Mouse (Mus musculus) hindbrain, embryonic 10.5 days (tissue): Measurements from ENCODE around the gene Zbtb1. TPM values are rescaled to one million over a fixed set of nuclear protein-coding genes. Genes with fewer than 3 reads are reported as not detected.

ENCODE experiments used
- DNase-seq: peaks from one replicate; pipeline ENCODE4 v3.0.0-alpha.2; 2017; ENCODE audit warnings: low spot score
- H3K27ac ChIP-seq: fragments of 300-500 bp; sonication (generic); 2 replicates; pipeline ENCODE4 v1.5.1; 2016; ENCODE audit warnings: mild to moderate bottlenecking, moderate library complexity
- H3K27me3 ChIP-seq: fragments of 300-500 bp; sonication (generic); 2 replicates; pipeline ENCODE4 v1.6.1; 2016; ENCODE audit warnings: mild to moderate bottlenecking; ENCODE audit not compliant: poor library complexity, insufficient read depth, severe bottlenecking
- H3K36me3 ChIP-seq: fragments of 300-500 bp; sonication (generic); 2 replicates; pipeline ENCODE4 v1.6.1; 2016; ENCODE audit warnings: mild to moderate bottlenecking, moderate library complexity
- H3K4me1 ChIP-seq: fragments of 300-500 bp; sonication (generic); replicated peaks from 2 replicates; pipeline ENCODE4 v1.6.1; 2016; ENCODE audit warnings: mild to moderate bottlenecking
- H3K4me3 ChIP-seq: fragments of 300-500 bp; sonication (generic); 2 replicates; pipeline ENCODE4 v1.5.1; 2016; ENCODE audit warnings: mild to moderate bottlenecking, moderate library complexity
- H3K9me3 ChIP-seq: fragments of 300-500 bp; sonication (generic); 2 replicates; pipeline ENCODE4 v1.6.1; 2016; ENCODE audit warnings: mild to moderate bottlenecking, moderate library complexity
- WGBS: fragments of 180-500 bp; shearing (Covaris S2); methylation state at CpG from one replicate; pipeline ENCODE4 v1.1.7; 2016; 5-methylcytosine and 5-hydroxymethylcytosine counted together
- polyA plus RNA-seq: library from polyadenylated mRNA; unstranded; fragments of >200 nt; fragmentation: Nextera tagmentation; extraction: Ambion mirVana; gene quantifications from 2 replicates; pipeline ENCODE4 v1.2.1, GENCODE M21; 2016

Gene Zbtb1
- polyA plus RNA-seq, 1 experiment from 2014 or later = 5.6 TPM

GRCm38 (mm10) chr12:76361405-76362302 lies 8.4 kb upstream of the Zbtb1 start:
- H3K36me3 ChIP-seq = peaks cover 26% of the 10 kb centered on the region
- no peak for DNase-seq
- H3K27me3 ChIP-seq = no peaks in the 10 kb centered on the region
- no peaks in the 10 kb centered on the region for H3K9me3 ChIP-seq
- no peak overlapping the region for H3K4me3 ChIP-seq
- no peak overlapping the region for H3K27ac ChIP-seq
- WGBS = 80% methylated on average over 9 of the region's 9 CpGs
- H3K4me1 ChIP-seq = peaks cover 10% of the 10 kb centered on the region

- Histone ChIP-seq H3K4me1 (peaks cover 16% of the 10 kb centered on the region), H3K27ac (no peak overlapping the region), H3K36me3 (peaks cover 21% of the 10 kb centered on the region), H3K9me3 (no peaks in the 10 kb centered on the region), H3K27me3 (no peaks in the 10 kb centered on the region), H3K4me3 (no peak overlapping the region)
- WGBS = 85% methylated on average over 9 of the region's 9 CpGs
- DNase-seq = no peak
Measured at GRCm38 (mm10) chr12:76362303-76362676, 7.8 kb upstream of the Zbtb1 start.

GRCm38 (mm10) chr12:76366276-76366675 lies 3.8 kb upstream of the Zbtb1 start:
- 86% methylated on average over 3 of the region's 3 CpGs for WGBS
- H3K4me1 ChIP-seq = peaks cover 44% of the 10 kb centered on the region

GRCm38 (mm10) chr12:76367096-76367995 lies 2.7 kb upstream of the Zbtb1 start:
- peak overlapping the region; percentile 100; the same call in 1 of the 2 replicates for H3K27ac ChIP-seq
- H3K4me3 ChIP-seq = peak overlapping the region; percentile 93
- DNase-seq = peak; percentile 42
- no peaks in the 10 kb centered on the region for H3K27me3 ChIP-seq
- H3K4me1 ChIP-seq = peaks cover 54% of the 10 kb centered on the region
- H3K9me3 ChIP-seq = no peaks in the 10 kb centered on the region
- peaks cover 9% of the 10 kb centered on the region for H3K36me3 ChIP-seq
- WGBS = 28% methylated on average over 14 of the region's 14 CpGs

More at GRCm38 (mm10) chr12:76366276-76366675, 3.8 kb upstream of the Zbtb1 start:
- Histone ChIP-seq H3K36me3 (peaks cover 14% of the 10 kb centered on the region), H3K4me3 (no peak overlapping the region), H3K27ac (no peak overlapping the region), H3K27me3 (no peaks in the 10 kb centered on the region), H3K9me3 (no peaks in the 10 kb centered on the region)
- DNase-seq = no peak

GRCm38 (mm10) chr12:76368201-76368789 lies 1.8 kb upstream of the Zbtb1 start:
- H3K4me1 ChIP-seq = peaks cover 62% of the 10 kb centered on the region
- peak overlapping the region; percentile 100 for H3K27ac ChIP-seq
- peak overlapping the region; percentile 93 for H3K4me3 ChIP-seq
- H3K9me3 ChIP-seq = no peaks in the 10 kb centered on the region
- no peak for DNase-seq
- peaks cover 8% of the 10 kb centered on the region for H3K36me3 ChIP-seq
- 9% methylated on average over 9 of the region's 9 CpGs for WGBS
- H3K27me3 ChIP-seq = no peaks in the 10 kb centered on the region

- H3K27me3 ChIP-seq = no peaks in the 10 kb centered on the region
- peaks cover 62% of the 10 kb centered on the region for H3K4me1 ChIP-seq
- DNase-seq = peak; percentile 72
- peaks cover 8% of the 10 kb centered on the region for H3K36me3 ChIP-seq
- peak overlapping the region; percentile 93 for H3K4me3 ChIP-seq
- H3K27ac ChIP-seq = peak overlapping the region; percentile 100
- WGBS = 1% methylated on average over 26 of the region's 26 CpGs
- H3K9me3 ChIP-seq = no peaks in the 10 kb centered on the region
Measured at GRCm38 (mm10) chr12:76368790-76369205, 1.3 kb upstream of the Zbtb1 start.

GRCm38 (mm10) chr12:76369206-76369977 lies 674 bp upstream of the Zbtb1 start, which contains the start of gene Zbtb25:
Gene Zbtb25, minus strand, starts transcription at chr12:76369602.
- peak; percentile 86 for DNase-seq
- peak within 1 kb of the TSS; percentile 93 for H3K4me3 ChIP-seq
- H3K9me3 ChIP-seq = no peaks in the 10 kb centered on the region
- under 1% methylated on average over 96 of the region's 96 CpGs for WGBS
- H3K36me3 ChIP-seq = peaks cover 2% of the 10 kb centered on the region
- H3K27me3 ChIP-seq = no peaks in the 10 kb centered on the region
- H3K4me1 ChIP-seq = peaks cover 68% of the 10 kb centered on the region
- H3K27ac ChIP-seq = peak within 1 kb of the TSS; percentile 100

- Histone ChIP-seq H3K9me3 (no peaks in the 10 kb centered on the region), H3K4me1 (peaks cover 71% of the 10 kb centered on the region), H3K4me3 (peak overlapping the region; percentile 93), H3K27me3 (no peaks in the 10 kb centered on the region), H3K36me3 (no peaks in the 10 kb centered on the region), H3K27ac (peak overlapping the region; percentile 100)
- under 1% methylated on average over 63 of the region's 63 CpGs for WGBS
- peak; percentile 84 for DNase-seq
Measured at GRCm38 (mm10) chr12:76370831-76371571, 935 bp downstream of the Zbtb1 start.

- H3K27me3 ChIP-seq = no peaks in the 10 kb centered on the region
- H3K36me3 ChIP-seq = no peaks in the 10 kb centered on the region
- 0 out of 2 replicates have a peak overlapping the region, but pooled peaks have one; percentile 6 for H3K27ac ChIP-seq
- peaks cover 66% of the 10 kb centered on the region for H3K4me1 ChIP-seq
- no peaks in the 10 kb centered on the region for H3K9me3 ChIP-seq
- no peak for DNase-seq
- WGBS = 53% methylated on average over 7 of the region's 7 CpGs
- H3K4me3 ChIP-seq = peak overlapping the region; percentile 93
Measured at GRCm38 (mm10) chr12:76372046-76372445, 2.0 kb downstream of the Zbtb1 start.

- 73% methylated on average over 6 of the region's 7 CpGs for WGBS
- DNase-seq = no peak
Measured at GRCm38 (mm10) chr12:76372881-76373818, 3.1 kb downstream of the Zbtb1 start.

More at GRCm38 (mm10) chr12:76372881-76373818, 3.1 kb downstream of the Zbtb1 start:
- no peaks in the 10 kb centered on the region for H3K27me3 ChIP-seq
- H3K9me3 ChIP-seq = no peaks in the 10 kb centered on the region
- H3K4me1 ChIP-seq = peaks cover 58% of the 10 kb centered on the region
- H3K4me3 ChIP-seq = peak overlapping the region; percentile 93; the same call in 1 of the 2 replicates
- H3K27ac ChIP-seq = no peak overlapping the region
- no peaks in the 10 kb centered on the region for H3K36me3 ChIP-seq
